Mouse (Mus musculus) MEL (cell line): Measurements from ENCODE around the gene Efs. TPM values are rescaled to one million over a fixed set of nuclear protein-coding genes. Genes with fewer than 3 reads are reported as not detected.

ENCODE experiments used
- DNase-seq: peaks from one replicate; pipeline ENCODE4 v3.0.0; 2011; ENCODE audit warnings: low read depth, low spot score
- H3K27ac ChIP-seq: 2 replicates; pipeline ENCODE4 v1.5.1; 2012; ENCODE audit warnings: low read depth, mild to moderate bottlenecking, control low read depth, low read length, moderate library complexity; ENCODE audit not compliant: control insufficient read depth
- H3K27me3 ChIP-seq, 2 experiments: fragments of 150-350 bp in 1 of 2; sonication (generic) in 1 of 2; 2 replicates each; pipeline ENCODE4 v1.6.1; 2012; ENCODE audit warnings: low read length in 2 of 2, mild to moderate bottlenecking in 2 of 2, improper control_type of control experiment in 1 of 2, moderate library complexity in 1 of 2; ENCODE audit not compliant: insufficient read depth in 2 of 2, control insufficient read depth in 1 of 2
- H3K36me3 ChIP-seq, 2 experiments: 2 replicates each; pipeline ENCODE4 v1.6.1; 2012 to 2014; ENCODE audit warnings: low read length in 2 of 2, improper control_type of control experiment in 1 of 2, inconsistent platforms in 1 of 2, mild to moderate bottlenecking in 1 of 2; ENCODE audit not compliant: insufficient read depth in 2 of 2, control insufficient read depth in 1 of 2
- H3K4me1 ChIP-seq, 2 experiments: fragments of 150-350 bp in 1 of 2; sonication (generic) in 1 of 2; 2 replicates each; pipeline ENCODE4 v1.6.1; 2012; ENCODE audit warnings: low read length in 2 of 2, improper control_type of control experiment in 1 of 2, mild to moderate bottlenecking in 1 of 2; ENCODE audit not compliant: insufficient read depth in 2 of 2, control insufficient read depth in 1 of 2
- H3K4me3 ChIP-seq, 2 experiments: fragments of 150-350 bp in 1 of 2; sonication (generic) in 1 of 2; 2 replicates each; pipeline ENCODE4 v1.5.1; 2012; ENCODE audit warnings: low read depth in 2 of 2, low read length in 2 of 2, mild to moderate bottlenecking in 2 of 2, moderate library complexity in 2 of 2, control low read depth in 1 of 2, improper control_type of control experiment in 1 of 2; ENCODE audit not compliant: control insufficient read depth in 1 of 2, insufficient read depth in 1 of 2
- H3K79me2 ChIP-seq: 2 replicates; pipeline ENCODE4 v1.6.1; 2012; ENCODE audit warnings: mild to moderate bottlenecking, low read length, moderate library complexity; ENCODE audit not compliant: control insufficient read depth, poor library complexity, insufficient read depth
- H3K9ac ChIP-seq: 2 replicates; pipeline ENCODE4 v1.6.1; 2012; ENCODE audit warnings: low read depth, mild to moderate bottlenecking, control low read depth, low read length, moderate library complexity; ENCODE audit not compliant: control insufficient read depth, poor library complexity, severe bottlenecking
- H3K9me3 ChIP-seq: fragments of 150-350 bp; sonication (generic); replicated peaks from 2 replicates; pipeline ENCODE4 v1.6.1; 2012; ENCODE audit warnings: mild to moderate bottlenecking, low read length, improper control_type of control experiment, moderate library complexity; ENCODE audit not compliant: insufficient read depth
- BHLHE40 ChIP-seq: IDR thresholded peaks from 2 replicates; pipeline ENCODE4 v1.6.1; 2012; ENCODE audit warnings: low read depth, mild to moderate bottlenecking, inconsistent platforms, low read length, improper control_type of control experiment, borderline replicate concordance
- E2F4 ChIP-seq: IDR thresholded peaks from 2 replicates; pipeline ENCODE4 v1.6.1; 2011; ENCODE audit warnings: low read depth, low read length, improper control_type of control experiment, borderline replicate concordance
- GATA1 ChIP-seq: IDR thresholded peaks from 2 replicates; pipeline ENCODE4 v1.6.1; 2011; ENCODE audit warnings: low read depth, low read length, improper control_type of control experiment
- HCFC1 ChIP-seq: IDR thresholded peaks from 2 replicates; pipeline ENCODE4 v1.6.1; 2012; ENCODE audit warnings: low read depth, mild to moderate bottlenecking, inconsistent platforms, low read length, improper control_type of control experiment, moderate library complexity
- JUND ChIP-seq: IDR thresholded peaks from 2 replicates; pipeline ENCODE4 v1.6.1; 2011; ENCODE audit warnings: low read depth, mild to moderate bottlenecking, improper control_type of control experiment, low read length
- KAT2A ChIP-seq: conservative IDR thresholded peaks from 2 replicates; pipeline ENCODE4 v1.6.1; 2012; ENCODE audit warnings: low read depth, low read length, improper control_type of control experiment, inconsistent platforms
- MXI1 ChIP-seq: IDR thresholded peaks from 2 replicates; pipeline ENCODE4 v1.6.1; 2011; ENCODE audit warnings: mild to moderate bottlenecking, low read depth, low read length, improper control_type of control experiment
- MYC ChIP-seq: IDR thresholded peaks from 2 replicates; pipeline ENCODE4 v1.6.1; 2011; ENCODE audit warnings: low read depth, mild to moderate bottlenecking, low read length, improper control_type of control experiment, moderate library complexity
- NELFE ChIP-seq: IDR thresholded peaks from 2 replicates; pipeline ENCODE4 v1.6.1; 2011; ENCODE audit warnings: low read depth, low read length, improper control_type of control experiment
- NRF1 ChIP-seq: IDR thresholded peaks from 2 replicates; pipeline ENCODE4 v1.6.1; 2014; ENCODE audit warnings: low read depth, mild to moderate bottlenecking, inconsistent platforms, low read length, improper control_type of control experiment, moderate library complexity; ENCODE audit not compliant: poor library complexity, insufficient read depth, severe bottlenecking
- RCOR1 ChIP-seq: IDR thresholded peaks from 2 replicates; pipeline ENCODE4 v1.6.1; 2012; ENCODE audit warnings: low read depth, mild to moderate bottlenecking, inconsistent platforms, low read length, improper control_type of control experiment
- TAL1 ChIP-seq: IDR thresholded peaks from 2 replicates; pipeline ENCODE4 v1.6.1; 2012; ENCODE audit warnings: mild to moderate bottlenecking, inconsistent platforms, low read length, moderate library complexity, mixed read lengths
- TBP ChIP-seq: IDR thresholded peaks from 2 replicates; pipeline ENCODE4 v1.8.0; 2011; ENCODE audit warnings: low read depth, low read length, improper control_type of control experiment
- TCF12 ChIP-seq: IDR thresholded peaks from 2 replicates; pipeline ENCODE4 v1.6.1; 2014; ENCODE audit warnings: low read depth, mild to moderate bottlenecking, inconsistent platforms, low read length, improper control_type of control experiment, moderate library complexity
- USF2 ChIP-seq, 2 experiments: IDR thresholded peaks; 2 replicates each; pipeline ENCODE4 v1.6.1; 2011 to 2012; ENCODE audit warnings: improper control_type of control experiment in 2 of 2, low read length in 2 of 2, borderline replicate concordance in 1 of 2, inconsistent platforms in 1 of 2, low read depth in 1 of 2, mild to moderate bottlenecking in 1 of 2; ENCODE audit not compliant: insufficient read depth in 1 of 2
- ZC3H11A ChIP-seq: IDR thresholded peaks from 2 replicates; pipeline ENCODE4 v1.6.1; 2012; ENCODE audit warnings: low read depth, mild to moderate bottlenecking, inconsistent platforms, low read length, improper control_type of control experiment
- ZKSCAN1 ChIP-seq: IDR thresholded peaks from 2 replicates; pipeline ENCODE4 v1.6.1; 2012; ENCODE audit warnings: low read depth, mild to moderate bottlenecking, inconsistent platforms, low read length, improper control_type of control experiment, moderate library complexity
- ZMIZ1 ChIP-seq: IDR thresholded peaks from 2 replicates; pipeline ENCODE4 v1.6.1; 2012; ENCODE audit warnings: low read depth, mild to moderate bottlenecking, inconsistent platforms, low read length, improper control_type of control experiment, moderate library complexity
- ZNF384 ChIP-seq: IDR thresholded peaks from 2 replicates; pipeline ENCODE4 v1.6.1; 2012; ENCODE audit warnings: low read depth, mild to moderate bottlenecking, inconsistent platforms, low read length, improper control_type of control experiment
- polyA plus RNA-seq, 2 experiments: library from polyadenylated mRNA; stranded (reverse) in 1 of 2; unstranded in 1 of 2; fragments of >175 nt in 1 of 2; fragments of >200 nt in 1 of 2; gene quantifications; 2 replicates each; pipeline versions ENCODE4 v1.2.1 to v1.2.4; 2012; ENCODE audit warnings: low replicate concordance in 2 of 2, low read depth in 1 of 2; ENCODE audit not compliant: insufficient read length in 2 of 2, insufficient read depth in 1 of 2, missing spikeins in 1 of 2
- total RNA-seq: library from RNA; depleted of rRNA; stranded (reverse); fragments of 300-350 nt; gene quantifications from 2 replicates; pipeline ENCODE4 v1.2.3, GENCODE M21; 2012

Efs gene
- total and polyA plus RNA-seq, 3 experiments, result not detected

DNA sequence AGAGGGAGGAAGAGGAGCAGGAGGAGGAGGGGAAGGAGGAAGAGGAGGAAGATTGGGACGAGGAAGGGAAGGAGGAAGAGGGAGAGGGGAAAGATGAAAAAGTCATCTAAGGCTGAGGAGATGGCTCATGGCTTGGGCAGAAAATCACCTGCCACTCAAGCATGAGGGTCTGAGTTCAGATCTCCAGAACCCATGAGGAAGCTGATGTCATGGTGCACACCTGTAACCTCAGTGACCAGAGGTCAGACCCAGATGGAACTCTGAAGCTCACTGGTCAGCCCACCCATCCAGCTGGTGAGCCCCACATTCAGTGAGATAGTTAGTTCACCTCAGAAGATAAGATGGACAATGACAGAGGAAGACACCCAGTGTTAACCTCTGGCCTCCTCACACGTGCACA is 19.0 kb upstream of the Efs start:
- Histone ChIP-seq H3K4me1 (no peaks in the 10 kb centered on the region), H3K4me3 (no peak overlapping the region)
- TF ChIP-seq ZMIZ1, result no peak
- no peak for TF ChIP-seq TBP
- no peak for TF ChIP-seq ZKSCAN1

DNA sequence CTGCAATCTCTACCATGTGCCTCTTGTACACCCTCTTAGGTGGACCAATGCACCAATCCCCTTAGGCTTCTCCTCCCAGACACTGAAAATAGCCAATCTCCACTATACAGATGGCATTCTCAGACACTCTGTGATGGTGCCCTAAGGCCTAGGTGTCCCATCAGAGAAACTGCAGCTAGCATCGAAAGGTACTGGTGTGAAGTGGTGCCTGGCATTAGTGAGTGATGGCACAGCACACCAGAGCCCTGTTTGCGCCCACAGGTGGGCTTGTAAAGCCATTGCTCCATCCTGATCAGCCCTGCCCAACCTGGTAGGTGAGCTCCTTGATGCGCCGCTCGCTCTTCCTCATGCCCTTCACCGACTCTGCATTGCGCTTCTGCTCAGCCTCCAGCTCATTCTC is 18.0 kb upstream of the Efs start:
- no peak overlapping the region for H3K4me3 ChIP-seq
- H3K27ac ChIP-seq, result no peak overlapping the region
- no peak for DNase-seq
- no peaks in the 10 kb centered on the region for H3K9me3 ChIP-seq
- no peaks in the 10 kb centered on the region for H3K4me1 ChIP-seq
- no peak overlapping the region for H3K9ac ChIP-seq
- no peaks in the 10 kb centered on the region; a peak in 2 of 4 replicates for H3K27me3 ChIP-seq
- TF ChIP-seq MXI1 (no peak), RCOR1 (no peak), ZKSCAN1 (no peak), BHLHE40 (no peak), MYC (no peak), KAT2A (no peak), JUND (no peak), USF2 (IDR thresholded peaks at IDR 0.05; ENCODE audit: borderline replicate concordance in 1 of 2, insufficient read depth in 1 of 2, low read depth in 1 of 2, low read length in 2 of 2) (no peak), TAL1 (no peak), TCF12 (no peak), ZC3H11A (no peak), GATA1 (no peak), NELFE (no peak), E2F4 (no peak), ZNF384 (no peak), HCFC1 (no peak), NRF1 (no peak), TBP (no peak)
- H3K79me2 ChIP-seq, result no peaks in the 10 kb centered on the region
- no peaks in the 10 kb centered on the region for H3K36me3 ChIP-seq

More for the DNA sequence above, 19.0 kb upstream of the Efs start:
- no peak overlapping the region for H3K9ac ChIP-seq
- no peaks in the 10 kb centered on the region; a peak in 2 of 4 replicates for H3K27me3 ChIP-seq
- DNase-seq, result no peak
- no peaks in the 10 kb centered on the region for H3K79me2 ChIP-seq
- H3K27ac ChIP-seq, result no peak overlapping the region
- no peaks in the 10 kb centered on the region for H3K9me3 ChIP-seq
- H3K36me3 ChIP-seq, result no peaks in the 10 kb centered on the region
